Comparison of ENCODE assay signal across 14 mouse cellular contexts in the genomic region with DNA sequence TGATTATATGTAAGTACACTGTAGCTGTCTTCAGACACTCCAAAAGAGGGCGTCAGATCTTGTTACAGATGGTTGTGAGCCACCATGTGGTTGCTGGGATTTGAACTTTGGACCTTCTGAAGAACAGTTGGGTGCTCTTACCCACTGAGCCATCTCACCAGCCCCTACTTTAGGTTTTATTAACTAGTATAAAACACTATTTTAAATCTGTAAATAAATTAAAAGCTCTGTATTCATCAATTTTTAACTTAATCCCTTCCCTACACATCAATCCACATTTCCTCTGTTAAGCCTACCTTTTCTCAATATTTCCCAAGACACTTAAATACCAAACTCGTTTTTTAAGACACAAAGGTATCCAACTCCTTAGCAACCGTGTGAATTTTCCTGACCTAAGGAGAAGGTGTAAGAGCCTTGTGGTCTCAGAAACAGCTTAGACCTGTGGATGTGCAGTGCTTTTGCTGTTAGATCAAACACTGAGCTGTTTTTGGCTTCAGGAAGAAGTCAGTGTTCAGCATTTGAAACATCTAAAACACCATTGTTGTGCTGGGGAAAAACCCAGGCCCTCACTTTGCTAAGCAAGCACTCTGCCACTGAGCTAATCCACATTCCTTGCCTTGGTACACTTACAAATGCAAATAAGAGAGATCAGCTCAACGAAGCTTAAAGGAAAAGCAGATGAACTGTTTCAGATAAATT. TPM values are rescaled to one million over a fixed set of nuclear protein-coding genes. Genes with fewer than 3 reads are reported as not detected.
DNase-seq lines count a peak whose midpoint lies in the region; ATAC-seq and TF ChIP-seq lines count a peak whose summit lies in the region.
"Had no signal": no experiment of that assay in that cellular context is flagged by ENCODE, and none has a peak within 500 bp of the region (broad histone marks: within the 10 kb centered on the region; RNA-seq: fewer than 3 reads in every experiment).

No protein-coding gene starts in this region.

- no peaks in the 10 kb centered on the region for H3K9me3 ChIP-seq in lung, embryonic 14.5 days (ENCODE audit: low read depth, low read length)
- H3K9me3 ChIP-seq in forebrain, embryonic 11.5 days (ENCODE audit: control insufficient read depth, low read length): no peaks in the 10 kb centered on the region
- no peaks in the 10 kb centered on the region for H3K9me3 ChIP-seq in lung, postnatal 0 days (ENCODE audit: low read length)
- H3K9me3 ChIP-seq: heart, embryonic 13.5 days; liver, embryonic 13.5 days had no signal

- H3K27me3 ChIP-seq in lung, embryonic 14.5 days (ENCODE audit: insufficient read depth, low read length): no peaks in the 10 kb centered on the region
- no peaks in the 10 kb centered on the region for H3K27me3 ChIP-seq in forebrain, embryonic 11.5 days (ENCODE audit: control insufficient read depth, insufficient read depth, low read length)
- H3K27me3 ChIP-seq in lung, postnatal 0 days (replicated peaks; ENCODE audit: insufficient read depth, low read length): no peaks in the 10 kb centered on the region
- H3K27me3 ChIP-seq: heart, embryonic 13.5 days; liver, embryonic 13.5 days had no signal

- H3K4me3 ChIP-seq in lung, embryonic 14.5 days (ENCODE audit: low read depth, low read length): no peak overlapping the region
- no peak overlapping the region for H3K4me3 ChIP-seq in forebrain, embryonic 11.5 days (ENCODE audit: low read depth, low read length)
- H3K4me3 ChIP-seq in lung, postnatal 0 days (ENCODE audit: low read depth, low read length): no peak overlapping the region
- H3K4me3 ChIP-seq: heart, embryonic 13.5 days; liver, embryonic 13.5 days had no signal

- no peak overlapping the region for H3K9ac ChIP-seq in lung, embryonic 14.5 days
- H3K9ac ChIP-seq in forebrain, embryonic 11.5 days (ENCODE audit: low read length): no peak overlapping the region
- H3K9ac ChIP-seq in lung, postnatal 0 days (replicated peaks; ENCODE audit: low read depth): no peak overlapping the region
- H3K9ac ChIP-seq: heart, embryonic 13.5 days; liver, embryonic 13.5 days had no signal

- TF ChIP-seq EP300 in lung, postnatal 0 days (IDR thresholded peaks at IDR 0.05): no peak

- DNase-seq in lung, embryonic 14.5 days: peak; percentile 34
- DNase-seq in lung, postnatal 14 days: no peak
- DNase-seq in forebrain, embryonic 11.5 days (ENCODE audit: low spot score): no peak
- DNase-seq in lung, postnatal 0 days (ENCODE audit: low spot score): peak; percentile 42
- no peak for DNase-seq in layer of hippocampus, postnatal 25 days (ENCODE audit: extremely low spot score in 1 of 2, low spot score in 1 of 2)
- no peak for DNase-seq in thymus, postnatal 25 days
- no peak for DNase-seq in yolk sac, embryonic 10.5 days (ENCODE audit: low spot score)
- DNase-seq: adrenal gland, postnatal 36 days; cerebellum, adult 11 months; liver, embryonic 13.5 days; thymus, postnatal 14 days had no signal

- TF ChIP-seq CTCF in lung, embryonic 14.5 days (IDR thresholded peaks at IDR 0.05; ENCODE audit: low read depth): no peak
- no peak for TF ChIP-seq CTCF in lung, postnatal 0 days (IDR thresholded peaks at IDR 0.05)

- WGBS in lung, embryonic 14.5 days: 41% methylated on average over 4 of the region's 4 CpGs
- 6% methylated on average over 4 of the region's 4 CpGs for WGBS in forebrain, embryonic 11.5 days
- 34% methylated on average over 4 of the region's 4 CpGs for WGBS in lung, postnatal 0 days

- H3K36me3 ChIP-seq in lung, embryonic 14.5 days (ENCODE audit: insufficient read depth): no peaks in the 10 kb centered on the region
- H3K36me3 ChIP-seq in forebrain, embryonic 11.5 days (ENCODE audit: control insufficient read depth, insufficient read depth, low read length): no peaks in the 10 kb centered on the region
- H3K36me3 ChIP-seq in lung, postnatal 0 days (ENCODE audit: insufficient read depth, low read length): no peaks in the 10 kb centered on the region
- H3K36me3 ChIP-seq: heart, embryonic 13.5 days; liver, embryonic 13.5 days had no signal

- peak; percentile 60 for ATAC-seq in lung, embryonic 14.5 days (ENCODE audit: insufficient read depth)
- ATAC-seq in forebrain, embryonic 11.5 days (replicated peaks; ENCODE audit: low FRiP score): peak; percentile 85
- peak; percentile 73 for ATAC-seq in lung, postnatal 0 days
- ATAC-seq: intestine, postnatal 0 days had no signal

- peak overlapping the region; percentile 55; the same call in 1 of the 2 replicates for H3K27ac ChIP-seq in lung, embryonic 14.5 days (ENCODE audit: low read depth)
- H3K27ac ChIP-seq in forebrain, embryonic 11.5 days (ENCODE audit: low read depth, low read length): peak overlapping the region; percentile 50; the same call in 1 of the 2 replicates
- no peak overlapping the region for H3K27ac ChIP-seq in lung, postnatal 0 days (ENCODE audit: low read length)
- H3K27ac ChIP-seq: heart, embryonic 13.5 days; liver, embryonic 13.5 days had no signal

- H3K4me2 ChIP-seq in lung, embryonic 14.5 days: no peak overlapping the region
- no peak overlapping the region for H3K4me2 ChIP-seq in forebrain, embryonic 11.5 days (ENCODE audit: low read depth, low read length, severe bottlenecking)
- no peak overlapping the region for H3K4me2 ChIP-seq in lung, postnatal 0 days (replicated peaks; ENCODE audit: low read depth, low read length)
- H3K4me2 ChIP-seq: heart, embryonic 13.5 days; liver, embryonic 13.5 days had no signal

- H3K4me1 ChIP-seq in lung, embryonic 14.5 days (ENCODE audit: insufficient read depth): no peaks in the 10 kb centered on the region
- H3K4me1 ChIP-seq in forebrain, embryonic 11.5 days (replicated peaks; ENCODE audit: control insufficient read depth, insufficient read depth, low read length): 0 out of 2 replicates have a peak, but pooled peaks cover 2% of the 10 kb centered on the region
- H3K4me1 ChIP-seq in lung, postnatal 0 days (ENCODE audit: insufficient read depth, low read depth, low read length): no peaks in the 10 kb centered on the region
- H3K4me1 ChIP-seq: heart, embryonic 13.5 days; liver, embryonic 13.5 days had no signal

RNA-seq across cellular contexts. Expression of a gene that starts 22.3 kb away (rescaled TPM):
- 0.26 and 0.60 TPM in 2 replicates for polyA plus RNA-seq in lung, embryonic 14.5 days (2014; fragmentation: Nextera tagmentation; extraction: Ambion mirVana)
- 89.3 and 106 TPM in 2 replicates for polyA plus RNA-seq in forebrain, embryonic 11.5 days (2014; fragmentation: Nextera tagmentation; extraction: Ambion mirVana)
- 1.2 and 1.6 TPM in 2 replicates for polyA plus RNA-seq in lung, postnatal 0 days (2015; fragmentation: Nextera tagmentation; extraction: Ambion mirVana)
- 10 to 100 TPM; 75.8 to 82.7 TPM for total RNA-seq in layer of hippocampus, postnatal 25 days (2021)
- total RNA-seq: neutrophil, adult 5-6 weeks had no signal

RNA-seq across cellular contexts. Expression of a gene that starts 50.6 kb away (rescaled TPM):
- 26.8 and 29.3 TPM in 2 replicates for polyA plus RNA-seq in lung, embryonic 14.5 days (2014; fragmentation: Nextera tagmentation; extraction: Ambion mirVana)
- 29.6 and 33.6 TPM in 2 replicates for polyA plus RNA-seq in forebrain, embryonic 11.5 days (2014; fragmentation: Nextera tagmentation; extraction: Ambion mirVana)
- polyA plus RNA-seq in lung, postnatal 0 days (2015; fragmentation: Nextera tagmentation; extraction: Ambion mirVana): 11.2 and 12.4 TPM in 2 replicates
- total RNA-seq in layer of hippocampus, postnatal 25 days (2021): 10 to 100 TPM; 17.8 to 18.5 TPM

Comparison
In these comparisons a context has a peak if more than half of its experiments do, and no peak if none do; other contexts are left out.
1. DNase-seq: peak in lung, embryonic 14.5 days (single experiment) and lung, postnatal 0 days (single experiment); none in lung, postnatal 14 days (single experiment), forebrain, embryonic 11.5 days (single experiment), layer of hippocampus, postnatal 25 days (0 of 2), thymus, postnatal 25 days (single experiment) and yolk sac, embryonic 10.5 days (single experiment).
2. RNA of a gene that starts 22.3 kb away (polyA plus RNA-seq): 89.3 to 106 TPM in forebrain, embryonic 11.5 days; 1.2 to 1.6 TPM in lung, postnatal 0 days and 0.26 to 0.60 TPM in lung, embryonic 14.5 days; every median in the first group is over 10 times any median in the second.
3. Peak in every context shown above with its lines, with median percentiles within 50 percentile points of each other: ATAC-seq.